Mouse (Mus musculus) E14TG2a.4 (cell line): ENCODE measurements around the gene Gfy.

Experiments used
- CTCF ChIP-seq: conservative IDR thresholded peaks from 2 replicates; pipeline ENCODE4 v1.5.1; 2014; ENCODE audit warnings: low read length
- NANOG ChIP-seq: IDR thresholded peaks from 2 replicates; pipeline ENCODE4 v1.6.1; 2014; ENCODE audit warnings: borderline replicate concordance, low read length, mixed read lengths
- POU5F1 ChIP-seq: IDR thresholded peaks from 2 replicates; pipeline ENCODE4 v1.6.1; 2014; ENCODE audit warnings: low read length, borderline replicate concordance

- TF ChIP-seq CTCF: no peak
- no peak for TF ChIP-seq NANOG
- TF ChIP-seq POU5F1: no peak
These were observed 33.9 kb downstream of the Gfy start for GRCm38 (mm10) chr7:45145460-45145859.
